Mouse (Mus musculus): Measurements from ENCODE around the gene Mif. TPM values are rescaled to one million over a fixed set of nuclear protein-coding genes. Genes with fewer than 3 reads are reported as not detected.

The Mif gene
- polyA plus RNA-seq, 1 experiment from 2014 or later: 3,244 TPM

DNA sequence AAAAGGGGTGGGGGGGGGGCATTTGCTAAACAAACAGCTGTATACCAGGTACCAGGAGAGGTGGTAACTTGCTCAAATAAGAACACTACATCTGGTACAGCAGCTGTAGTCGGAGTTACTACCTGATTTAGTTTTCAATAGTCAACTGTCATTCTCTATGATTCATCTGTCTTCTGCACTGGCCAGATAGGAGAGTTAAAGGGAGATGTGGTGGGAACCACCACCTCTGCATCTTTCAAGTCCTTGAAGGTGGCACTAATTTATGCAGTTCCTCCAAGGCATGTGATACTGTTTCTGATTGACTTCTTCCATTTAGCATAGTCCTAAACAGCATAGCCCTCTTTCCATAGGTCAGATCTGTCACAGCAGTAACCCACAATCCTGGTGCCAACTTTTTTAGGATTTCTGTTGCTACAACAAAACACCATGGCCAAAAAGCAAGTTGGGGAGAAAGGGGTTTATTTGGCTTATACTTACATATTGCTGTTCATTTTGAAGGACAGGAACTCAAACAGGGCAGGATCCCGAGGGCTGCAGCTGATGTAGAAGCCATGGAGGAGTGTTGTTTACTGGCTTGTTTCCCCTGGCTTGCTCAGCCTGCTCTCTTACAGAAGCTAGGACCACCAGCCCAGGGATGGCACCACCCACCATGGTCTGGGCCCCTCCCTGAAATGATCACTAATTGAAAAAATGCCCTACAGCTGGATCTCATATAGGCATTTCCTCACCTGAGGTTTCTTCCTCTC is 30.3 kb downstream of the Mif start:
- no peaks in the 10 kb centered on the region for H3K36me3 ChIP-seq
- no peak for DNase-seq (ENCODE audit: low spot score)
- H3K27ac ChIP-seq: no peak overlapping the region
- H3K9me3 ChIP-seq: no peaks in the 10 kb centered on the region
- H3K27me3 ChIP-seq (ENCODE audit: insufficient read depth, poor library complexity, severe bottlenecking): peaks cover 20% of the 10 kb centered on the region
- peaks cover 15% of the 10 kb centered on the region for H3K4me1 ChIP-seq
- no peak overlapping the region for H3K4me3 ChIP-seq
- 74% methylated on average over 2 of the region's 2 CpGs for WGBS

DNA sequence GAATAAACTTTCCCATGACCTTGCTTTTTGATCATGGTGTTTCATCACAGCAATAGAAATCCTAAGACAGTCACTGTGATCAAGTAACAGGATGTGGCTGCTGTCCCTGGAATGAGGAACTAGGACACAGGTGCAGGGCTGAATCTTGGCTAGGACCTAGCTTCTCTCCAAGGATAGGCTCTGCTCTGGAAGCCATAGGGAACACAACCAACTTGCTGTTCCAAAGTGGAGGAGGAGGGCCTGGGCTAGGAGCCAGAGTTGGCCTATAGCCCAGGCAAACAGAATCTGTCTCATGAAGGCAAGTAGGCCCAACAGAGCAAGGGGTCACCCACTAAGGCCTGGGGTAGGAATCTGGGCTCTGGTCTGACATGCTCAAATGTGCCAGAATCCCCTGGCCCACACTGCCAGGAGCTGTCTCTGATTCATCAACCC is 31.5 kb downstream of the Mif start:
- Histone ChIP-seq H3K9me3 (no peaks in the 10 kb centered on the region), H3K27me3 (ENCODE audit: insufficient read depth, poor library complexity, severe bottlenecking) (peaks cover 13% of the 10 kb centered on the region), H3K27ac (no peak overlapping the region), H3K4me1 (peaks cover 3% of the 10 kb centered on the region; the same call in 1 of the 2 replicates), H3K4me3 (no peak overlapping the region), H3K36me3 (no peaks in the 10 kb centered on the region)
- DNase-seq (ENCODE audit: low spot score): no peak

DNA sequence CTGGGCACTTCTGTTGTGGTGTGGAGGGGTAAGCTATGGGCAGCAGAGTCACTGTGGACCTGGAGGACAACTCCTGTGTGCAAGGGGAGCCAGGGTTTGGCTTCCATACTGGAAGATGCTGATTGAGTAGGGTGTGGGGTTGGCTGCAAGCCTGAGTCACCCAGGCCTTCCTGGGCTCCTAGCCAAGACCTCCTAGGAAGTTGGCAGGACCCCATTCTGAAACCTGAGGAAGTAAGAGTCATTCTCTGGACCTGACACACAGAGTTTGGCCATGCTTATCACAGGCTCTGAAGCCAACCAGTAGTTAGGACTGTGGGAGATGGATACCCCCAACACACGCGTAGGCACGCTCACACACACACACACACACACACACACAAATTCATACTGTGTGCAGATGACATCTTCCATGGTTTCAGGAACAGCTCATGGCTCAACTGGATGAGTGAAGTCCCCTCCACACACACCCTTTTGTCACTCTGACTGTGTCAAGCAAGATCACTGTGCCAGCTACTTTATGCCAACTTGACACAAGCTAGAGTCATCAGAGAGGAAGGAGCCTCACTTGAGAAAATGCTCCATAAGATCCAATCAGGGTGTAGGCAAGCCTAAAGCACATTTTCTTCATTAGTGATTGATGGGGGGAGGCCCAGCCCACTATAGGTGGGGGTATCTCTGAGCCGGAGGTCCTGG is 32.2 kb downstream of the Mif start:
- Histone ChIP-seq H3K36me3 (no peaks in the 10 kb centered on the region), H3K27me3 (ENCODE audit: insufficient read depth, poor library complexity, severe bottlenecking) (peaks cover 6% of the 10 kb centered on the region), H3K27ac (no peak overlapping the region), H3K4me3 (no peak overlapping the region), H3K9me3 (no peaks in the 10 kb centered on the region), H3K4me1 (no peaks in the 10 kb centered on the region)
- DNase-seq (ENCODE audit: low spot score): no peak
- WGBS: 83% methylated on average over 4 of the region's 4 CpGs

DNA sequence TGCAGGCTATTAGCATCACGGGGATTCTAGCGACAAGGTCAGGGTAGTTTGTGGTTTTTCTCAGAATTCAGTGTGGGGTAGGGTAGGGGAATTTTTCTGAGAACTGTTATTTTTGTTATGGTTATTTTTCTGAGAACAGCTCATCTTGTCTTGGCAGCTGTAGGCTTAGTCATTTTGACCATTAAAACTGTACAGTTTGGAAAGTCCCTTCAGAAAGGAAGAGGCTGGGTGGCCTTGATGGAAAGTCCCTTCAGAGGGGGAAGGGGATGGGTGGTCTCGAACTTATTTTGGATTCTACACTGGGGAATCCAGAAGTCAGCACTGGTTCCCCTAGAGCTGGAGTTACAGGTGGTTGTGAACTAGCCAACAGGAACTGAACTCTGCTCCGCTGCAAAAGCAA is 35.5 kb downstream of the Mif start:
- WGBS: 80% methylated on average over 4 of the region's 4 CpGs

DNA sequence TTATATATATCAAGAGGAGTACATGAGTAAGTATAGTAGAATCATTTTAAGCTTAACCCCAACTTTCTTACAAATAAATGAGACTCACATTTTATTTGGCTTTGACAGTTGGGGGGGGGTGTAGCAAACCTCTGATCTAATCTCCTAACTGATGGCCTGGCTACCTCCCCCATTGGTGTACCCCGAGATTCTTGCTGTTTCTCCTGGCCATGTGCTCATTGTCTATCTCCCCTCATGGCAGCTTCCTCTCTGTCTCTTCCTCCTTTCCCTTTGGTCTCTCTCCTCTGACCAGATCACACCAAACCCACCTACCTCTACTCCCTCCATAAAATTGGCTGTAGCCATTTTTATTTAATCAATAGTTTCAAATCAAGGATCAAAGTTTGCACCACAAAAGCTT is 36.3 kb downstream of the Mif start:
- H3K27ac ChIP-seq: no peak overlapping the region
- H3K36me3 ChIP-seq: no peaks in the 10 kb centered on the region
- no peaks in the 10 kb centered on the region for H3K4me1 ChIP-seq
- no peak overlapping the region for H3K4me3 ChIP-seq
- H3K27me3 ChIP-seq (ENCODE audit: insufficient read depth, poor library complexity, severe bottlenecking): no peaks in the 10 kb centered on the region
- DNase-seq (ENCODE audit: low spot score): no peak
- H3K9me3 ChIP-seq: no peaks in the 10 kb centered on the region
- 87% methylated on average over 1 of the region's 1 CpGs for WGBS

More for the DNA sequence above, 35.5 kb downstream of the Mif start:
- H3K9me3 ChIP-seq: no peaks in the 10 kb centered on the region
- no peak for DNase-seq (ENCODE audit: low spot score)
- no peaks in the 10 kb centered on the region for H3K36me3 ChIP-seq
- H3K4me1 ChIP-seq: no peaks in the 10 kb centered on the region
- no peaks in the 10 kb centered on the region for H3K27me3 ChIP-seq (ENCODE audit: insufficient read depth, poor library complexity, severe bottlenecking)
- H3K27ac ChIP-seq: no peak overlapping the region
- H3K4me3 ChIP-seq: no peak overlapping the region

DNA sequence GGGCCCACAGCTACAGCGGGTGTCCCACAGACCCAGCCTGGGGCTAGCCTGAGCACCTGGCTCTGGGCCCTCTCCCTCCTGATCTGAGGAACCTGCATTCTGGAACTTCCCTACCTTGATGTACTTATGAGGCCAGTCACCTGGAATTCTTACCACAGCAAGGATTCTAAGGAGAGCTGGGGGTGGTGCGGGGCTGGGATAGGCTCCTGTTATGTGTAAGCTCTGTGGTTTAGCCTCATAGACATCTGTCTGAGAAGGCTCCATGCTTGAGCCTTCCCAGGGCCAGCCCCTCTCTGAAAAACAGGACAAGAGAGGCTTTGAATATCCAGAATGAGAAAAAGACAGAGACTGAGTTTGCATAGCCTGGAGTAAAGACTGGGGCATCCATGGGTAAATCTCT is 37.6 kb downstream of the Mif start, which contains the start of gene Gstt4:
Gstt4 (minus strand) TSS at position 101 of the 400 bp plus-strand sequence.
- 86% methylated on average over 2 of the region's 2 CpGs for WGBS
- H3K27ac ChIP-seq: no peak within 1 kb of the TSS
- no peak for DNase-seq (ENCODE audit: low spot score)

DNA sequence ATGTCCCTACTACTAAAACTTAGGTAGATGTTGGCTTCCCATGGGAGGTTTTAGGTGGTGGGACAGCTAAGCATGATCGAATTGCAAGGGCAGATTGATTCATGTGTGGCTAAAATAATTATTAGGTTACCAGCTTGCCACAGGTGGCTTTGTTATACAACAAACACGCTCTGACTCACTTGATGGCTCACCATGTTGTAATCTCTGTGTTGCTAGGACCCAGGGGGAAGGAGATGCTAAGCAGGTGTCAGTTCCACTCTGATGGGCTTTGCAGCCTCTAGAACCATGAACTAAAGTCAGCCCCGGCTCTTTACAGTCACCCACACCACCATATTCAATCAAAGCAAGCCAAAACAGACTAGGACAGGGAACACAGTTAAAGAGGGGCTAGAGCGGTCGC is 40.2 kb downstream of the Mif start:
- Histone ChIP-seq H3K27ac (no peak overlapping the region), H3K9me3 (no peaks in the 10 kb centered on the region), H3K4me1 (no peaks in the 10 kb centered on the region), H3K36me3 (no peaks in the 10 kb centered on the region), H3K4me3 (no peak overlapping the region), H3K27me3 (ENCODE audit: insufficient read depth, poor library complexity, severe bottlenecking) (no peaks in the 10 kb centered on the region)
- WGBS: 80% methylated on average over 5 of the region's 5 CpGs
- DNase-seq (ENCODE audit: low spot score): no peak

More for the DNA sequence above, 37.6 kb downstream of the Mif start, which contains the start of gene Gstt4:
- Histone ChIP-seq H3K4me3 (no peak within 1 kb of the TSS), H3K4me1 (no peaks in the 10 kb centered on the region), H3K27me3 (ENCODE audit: insufficient read depth, poor library complexity, severe bottlenecking) (no peaks in the 10 kb centered on the region), H3K9me3 (no peaks in the 10 kb centered on the region), H3K36me3 (no peaks in the 10 kb centered on the region)

DNA sequence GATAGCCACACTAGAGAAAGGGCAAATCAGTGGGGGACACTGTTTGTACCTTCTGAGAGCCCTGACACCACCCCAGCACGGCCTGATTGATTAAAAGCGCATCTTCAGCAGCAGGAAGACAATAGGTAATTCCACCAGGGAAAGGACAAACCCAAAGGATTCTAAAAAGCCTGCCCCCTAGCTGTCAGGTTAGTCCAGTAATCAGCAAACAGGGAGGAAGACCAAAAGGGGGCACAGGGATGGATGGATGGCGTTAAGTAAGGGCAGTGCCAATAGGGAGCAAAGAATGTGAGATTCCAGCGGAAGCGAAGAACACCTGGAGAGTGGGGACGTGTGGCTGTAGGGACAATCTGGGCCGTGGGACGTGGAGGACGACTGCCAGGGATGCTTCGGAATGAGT is 41.4 kb downstream of the Mif start:
- Histone ChIP-seq H3K4me3 (no peak overlapping the region), H3K4me1 (no peaks in the 10 kb centered on the region), H3K9me3 (no peaks in the 10 kb centered on the region), H3K27me3 (ENCODE audit: insufficient read depth, poor library complexity, severe bottlenecking) (no peaks in the 10 kb centered on the region), H3K36me3 (no peaks in the 10 kb centered on the region), H3K27ac (no peak overlapping the region)
- DNase-seq (ENCODE audit: low spot score): no peak
- WGBS: 52% methylated on average over 10 of the region's 10 CpGs

Other genes starting within 250 kb of the Mif start
- 1.3 and 1.4 TPM in 2 replicates for gene Susd2, start 216.2 kb downstream of the Mif start, polyA plus RNA-seq (2016; fragmentation: Nextera tagmentation; extraction: Ambion mirVana)
- 20.0 and 24.0 TPM in 2 replicates for gene Cabin1, start 95.9 kb downstream of the Mif start, polyA plus RNA-seq (2016; fragmentation: Nextera tagmentation; extraction: Ambion mirVana)
- gene Ddt, start 86.8 kb downstream of the Mif start, polyA plus RNA-seq (2016; fragmentation: Nextera tagmentation; extraction: Ambion mirVana): 51.9 and 108 TPM in 2 replicates
- gene Gm20441, start 79.3 kb downstream of the Mif start, polyA plus RNA-seq (2016; fragmentation: Nextera tagmentation; extraction: Ambion mirVana): not detected in 2 replicates
- gene Gstt3, start 78.8 kb downstream of the Mif start, polyA plus RNA-seq (2016; fragmentation: Nextera tagmentation; extraction: Ambion mirVana): 2.6 and 4.2 TPM in 2 replicates
- 5.1 and 17.3 TPM in 2 replicates for gene Gstt1, start 61.7 kb downstream of the Mif start, polyA plus RNA-seq (2016; fragmentation: Nextera tagmentation; extraction: Ambion mirVana)
- gene Gstt4, start 37.7 kb downstream of the Mif start, polyA plus RNA-seq (2016; fragmentation: Nextera tagmentation; extraction: Ambion mirVana): not detected in 2 replicates
- 8.7 and 11.4 TPM in 2 replicates for gene Gstt2, start 22.8 kb downstream of the Mif start, polyA plus RNA-seq (2016; fragmentation: Nextera tagmentation; extraction: Ambion mirVana)
- gene Derl3, start 33.2 kb upstream of the Mif start, polyA plus RNA-seq (2016; fragmentation: Nextera tagmentation; extraction: Ambion mirVana): 3.1 and 5.0 TPM in 2 replicates
- 157 and 204 TPM in 2 replicates for gene Smarcb1, start 61.4 kb upstream of the Mif start, polyA plus RNA-seq (2016; fragmentation: Nextera tagmentation; extraction: Ambion mirVana)
- 333 and 524 TPM in 2 replicates for gene Chchd10, start 72.9 kb upstream of the Mif start, polyA plus RNA-seq (2016; fragmentation: Nextera tagmentation; extraction: Ambion mirVana)
- 19.4 and 39.0 TPM in 2 replicates for gene Mmp11, start 76.3 kb upstream of the Mif start, polyA plus RNA-seq (2016; fragmentation: Nextera tagmentation; extraction: Ambion mirVana)
- 0.39 and 0.76 TPM in 2 replicates for gene Gm867, start 80.4 kb upstream of the Mif start, polyA plus RNA-seq (2016; fragmentation: Nextera tagmentation; extraction: Ambion mirVana)
- gene Vpreb3, start 82.8 kb upstream of the Mif start, polyA plus RNA-seq (2016; fragmentation: Nextera tagmentation; extraction: Ambion mirVana): 0.74 and 0.83 TPM in 2 replicates
- 0.12 TPM in 1 of 2 replicates, not detected in the other for gene Gm5134, start 94.3 kb upstream of the Mif start, polyA plus RNA-seq (2016; fragmentation: Nextera tagmentation; extraction: Ambion mirVana)
- gene Zfp280b, start 172.4 kb upstream of the Mif start, polyA plus RNA-seq (2016; fragmentation: Nextera tagmentation; extraction: Ambion mirVana): 24.7 and 33.4 TPM in 2 replicates